Mouse (Mus musculus) E14TG2a.4 (cell line): ENCODE results near the gene Tipin.

ENCODE experiments used
- CTCF ChIP-seq: conservative IDR thresholded peaks from 2 replicates; pipeline ENCODE4 v1.5.1; 2014; ENCODE audit warnings: low read length
- NANOG ChIP-seq: IDR thresholded peaks from 2 replicates; pipeline ENCODE4 v1.6.1; 2014; ENCODE audit warnings: borderline replicate concordance, low read length, mixed read lengths

DNA sequence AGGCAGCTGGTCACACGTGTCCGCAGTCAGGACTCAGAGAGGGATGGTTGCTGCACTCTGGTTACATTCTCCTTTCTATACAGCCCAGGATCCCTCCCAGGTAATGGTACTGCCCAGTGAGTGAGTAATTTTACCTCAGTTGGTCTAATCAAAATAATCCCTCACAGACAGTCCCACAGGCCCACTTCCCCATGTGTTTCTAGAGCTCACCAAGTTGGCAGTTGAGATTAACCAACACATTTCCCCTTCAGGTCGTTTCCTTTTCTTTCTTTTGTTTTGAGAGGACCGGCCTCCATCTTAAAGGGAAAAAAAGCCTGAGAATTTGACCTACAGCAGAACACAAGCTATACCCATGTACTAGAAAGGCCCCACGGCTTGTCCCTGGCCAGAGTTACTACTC, 64.5 kb downstream of the Tipin start:
- no peak for TF ChIP-seq CTCF
- no peak for TF ChIP-seq NANOG
